Mouse (Mus musculus) liver, embryonic 14.5 days (tissue): Measurements from ENCODE around the gene Ss18l1. TPM values are rescaled to one million over a fixed set of nuclear protein-coding genes. Genes with fewer than 3 reads are reported as not detected.

Source experiments
- ATAC-seq: fragments of 200-750 bp; cut with Nextera tagmentation; 2 replicates; pipeline ENCODE4 v1.8.0; 2017; ENCODE audit warnings: moderate number of reproducible peaks, mild to moderate bottlenecking, moderate library complexity; ENCODE audit not compliant: insufficient read depth
- DNase-seq, 3 experiments: peaks; one replicate each; pipeline ENCODE4 v3.0.0-alpha.2; 2012 to 2013; ENCODE audit warnings: low read depth in 3 of 3, low spot score in 3 of 3
- H3K27ac ChIP-seq: fragments of 300-500 bp; sonication (generic); 2 replicates; pipeline ENCODE4 v1.5.1; 2014; ENCODE audit warnings: moderate library complexity, mild to moderate bottlenecking, control low read depth, inconsistent platforms
- H3K27me3 ChIP-seq: fragments of 300-500 bp; sonication (generic); 2 replicates; pipeline ENCODE4 v1.6.1; 2014; ENCODE audit warnings: mild to moderate bottlenecking, low read length, moderate library complexity; ENCODE audit not compliant: control insufficient read depth, insufficient read depth
- H3K36me3 ChIP-seq: fragments of 300-500 bp; sonication (generic); replicated peaks from 2 replicates; pipeline ENCODE4 v1.6.1; 2014; ENCODE audit warnings: low read depth; ENCODE audit not compliant: control insufficient read depth, insufficient read depth
- H3K4me1 ChIP-seq, 2 experiments: fragments of 200-500 bp in 1 of 2; fragments of 300-500 bp in 1 of 2; sonication (generic) in 1 of 2; replicated peaks; 2 replicates each; pipeline ENCODE4 v1.6.1; 2012 to 2014; ENCODE audit warnings: antibody characterized with exemption in 1 of 2, inconsistent platforms in 1 of 2, low read length in 1 of 2; ENCODE audit not compliant: control insufficient read depth in 2 of 2, insufficient read depth in 2 of 2
- H3K4me2 ChIP-seq: fragments of 300-500 bp; sonication (generic); 2 replicates; pipeline ENCODE4 v1.6.1; 2014; ENCODE audit warnings: low read depth, mild to moderate bottlenecking, control low read depth, moderate library complexity
- H3K4me3 ChIP-seq, 2 experiments: fragments of 200-500 bp in 1 of 2; fragments of 300-500 bp in 1 of 2; sonication (generic) in 1 of 2; 2 replicates each; pipeline ENCODE4 v1.5.1; 2012 to 2014; ENCODE audit warnings: low read depth in 2 of 2, low read length in 2 of 2, mild to moderate bottlenecking in 2 of 2, control low read depth in 1 of 2, inconsistent platforms in 1 of 2, moderate library complexity in 1 of 2; ENCODE audit not compliant: insufficient read depth in 1 of 2
- H3K9ac ChIP-seq: fragments of 300-500 bp; sonication (generic); replicated peaks from 2 replicates; pipeline ENCODE4 v1.6.1; 2014; ENCODE audit warnings: mild to moderate bottlenecking, control low read depth, moderate library complexity
- H3K9me3 ChIP-seq: fragments of 300-500 bp; sonication (generic); 2 replicates; pipeline ENCODE4 v1.6.1; 2016; ENCODE audit warnings: low read length, mixed read lengths; ENCODE audit not compliant: control insufficient read depth
- CTCF ChIP-seq: IDR thresholded peaks from 2 replicates; pipeline ENCODE4 v1.5.1; 2016; ENCODE audit warnings: antibody characterized with exemption, low read depth, control low read depth
- EP300 ChIP-seq: IDR thresholded peaks from 2 replicates; pipeline ENCODE4 v1.6.1; 2016; ENCODE audit warnings: antibody characterized with exemption, low read depth
- WGBS: fragments of 180-500 bp; shearing (Covaris S2); extraction: QIAGEN DNeasy Blood & Tissue Kit; methylation state at CpG from one replicate; pipeline ENCODE4 v1.1.7; 2014; ENCODE audit not compliant: insufficient replicate concordance; 5-methylcytosine and 5-hydroxymethylcytosine counted together
- polyA plus RNA-seq, 2 experiments: library from polyadenylated mRNA; depleted of rRNA in 1 of 2; stranded (reverse) in 1 of 2; unstranded in 1 of 2; fragments of >200 nt; fragmentation: Nextera tagmentation in 1 of 2; extraction: Ambion mirVana in 1 of 2; gene quantifications; 2 replicates each; pipeline versions ENCODE4 v1.2.1 to v1.2.3; 2012 to 2014

Gene Ss18l1
- polyA plus RNA-seq, 2 experiments: 0.37 to 1.3 TPM

- 74% methylated on average over 2 of the region's 2 CpGs for WGBS
- no peak for ATAC-seq
Measured at GRCm38 (mm10) chr2:180071671-180072070, 29.4 kb downstream of the Ss18l1 start.

GRCm38 (mm10) chr2:180072886-180073285 lies 30.6 kb downstream of the Ss18l1 start:
- no peak overlapping the region for H3K9ac ChIP-seq
- H3K36me3 ChIP-seq: no peaks in the 10 kb centered on the region
- H3K4me2 ChIP-seq: no peak overlapping the region
- no peaks in the 10 kb centered on the region for H3K9me3 ChIP-seq
- DNase-seq (no peak), ATAC-seq (no peak)
- no peak overlapping the region for H3K4me3 ChIP-seq
- WGBS: 82% methylated on average over 7 of the region's 7 CpGs
- peaks cover 3 to 4% of the 10 kb centered on the region in 2 experiments for H3K4me1 ChIP-seq
- no peak overlapping the region for H3K27ac ChIP-seq
- no peaks in the 10 kb centered on the region for H3K27me3 ChIP-seq
- TF ChIP-seq EP300: no peak
- TF ChIP-seq CTCF: no peak

More at GRCm38 (mm10) chr2:180071671-180072070, 29.4 kb downstream of the Ss18l1 start:
- DNase-seq: no peak
- Histone ChIP-seq H3K27me3 (no peaks in the 10 kb centered on the region), H3K9me3 (no peaks in the 10 kb centered on the region), H3K9ac (no peak overlapping the region; the same call in 1 of the 2 replicates), H3K4me1 (peaks cover 3 to 4% of the 10 kb centered on the region in 2 experiments), H3K4me2 (no peak overlapping the region; the same call in 1 of the 2 replicates), H3K27ac (no peak overlapping the region), H3K36me3 (no peaks in the 10 kb centered on the region), H3K4me3 (no peak overlapping the region)
- TF ChIP-seq EP300 (no peak), CTCF (no peak)

GRCm38 (mm10) chr2:180077622-180078021 lies 35.3 kb downstream of the Ss18l1 start:
- 71% methylated on average over 3 of the region's 3 CpGs for WGBS
- no peaks in the 10 kb centered on the region for H3K27me3 ChIP-seq
- DNase-seq (no peak), ATAC-seq (no peak)
- H3K27ac ChIP-seq: no peak overlapping the region
- H3K4me2 ChIP-seq: no peak overlapping the region
- no peaks in the 10 kb centered on the region for H3K9me3 ChIP-seq
- TF ChIP-seq EP300 (no peak), CTCF (no peak)
- H3K9ac ChIP-seq: no peak overlapping the region
- no peaks in the 10 kb centered on the region for H3K4me1 ChIP-seq
- H3K36me3 ChIP-seq: no peaks in the 10 kb centered on the region
- no peak overlapping the region for H3K4me3 ChIP-seq

GRCm38 (mm10) chr2:180080680-180081079 lies 38.4 kb downstream of the Ss18l1 start:
- H3K4me1 ChIP-seq: no peaks in the 10 kb centered on the region
- H3K27ac ChIP-seq: no peak overlapping the region
- no peaks in the 10 kb centered on the region for H3K36me3 ChIP-seq
- no peaks in the 10 kb centered on the region for H3K27me3 ChIP-seq
- DNase-seq: no peak
- ATAC-seq: no peak
- H3K4me3 ChIP-seq: no peak overlapping the region
- no peak overlapping the region for H3K4me2 ChIP-seq
- WGBS: 73% methylated on average over 8 of the region's 8 CpGs
- H3K9me3 ChIP-seq: no peaks in the 10 kb centered on the region
- no peak for TF ChIP-seq CTCF
- H3K9ac ChIP-seq: no peak overlapping the region

- Histone ChIP-seq H3K9me3 (no peaks in the 10 kb centered on the region), H3K27me3 (no peaks in the 10 kb centered on the region), H3K27ac (no peak overlapping the region), H3K4me3 (no peak overlapping the region), H3K9ac (no peak overlapping the region), H3K4me1 (no peaks in the 10 kb centered on the region), H3K36me3 (no peaks in the 10 kb centered on the region), H3K4me2 (no peak overlapping the region)
- ATAC-seq (no peak), DNase-seq (no peak)
- 81% methylated on average over 10 of the region's 10 CpGs for WGBS
- TF ChIP-seq CTCF: no peak
- TF ChIP-seq EP300: no peak
Measured at GRCm38 (mm10) chr2:180083063-180083462, 40.8 kb downstream of the Ss18l1 start.
